Mouse (Mus musculus) MEL (cell line): ENCODE results near the gene Abhd18. TPM values are rescaled to one million over a fixed set of nuclear protein-coding genes. Genes with fewer than 3 reads are reported as not detected.
"Not testable (repeated sequence)": the region's sequence is repeated elsewhere in the genome, so short reads cannot be mapped to it uniquely, and the experiment has no call there.

Source experiments
- DNase-seq: peaks from one replicate; pipeline ENCODE4 v3.0.0; 2011; ENCODE audit warnings: low read depth, low spot score
- H3K27ac ChIP-seq: 2 replicates; pipeline ENCODE4 v1.5.1; 2012; ENCODE audit warnings: low read depth, mild to moderate bottlenecking, control low read depth, low read length, moderate library complexity; ENCODE audit not compliant: control insufficient read depth
- H3K27me3 ChIP-seq, 2 experiments: fragments of 150-350 bp in 1 of 2; sonication (generic) in 1 of 2; 2 replicates each; pipeline ENCODE4 v1.6.1; 2012; ENCODE audit warnings: low read length in 2 of 2, mild to moderate bottlenecking in 2 of 2, improper control_type of control experiment in 1 of 2, moderate library complexity in 1 of 2; ENCODE audit not compliant: insufficient read depth in 2 of 2, control insufficient read depth in 1 of 2
- H3K36me3 ChIP-seq, 2 experiments: 2 replicates each; pipeline ENCODE4 v1.6.1; 2012 to 2014; ENCODE audit warnings: low read length in 2 of 2, improper control_type of control experiment in 1 of 2, inconsistent platforms in 1 of 2, mild to moderate bottlenecking in 1 of 2; ENCODE audit not compliant: insufficient read depth in 2 of 2, control insufficient read depth in 1 of 2
- H3K4me1 ChIP-seq, 2 experiments: fragments of 150-350 bp in 1 of 2; sonication (generic) in 1 of 2; 2 replicates each; pipeline ENCODE4 v1.6.1; 2012; ENCODE audit warnings: low read length in 2 of 2, improper control_type of control experiment in 1 of 2, mild to moderate bottlenecking in 1 of 2; ENCODE audit not compliant: insufficient read depth in 2 of 2, control insufficient read depth in 1 of 2
- H3K4me3 ChIP-seq, 2 experiments: fragments of 150-350 bp in 1 of 2; sonication (generic) in 1 of 2; 2 replicates each; pipeline ENCODE4 v1.5.1; 2012; ENCODE audit warnings: low read depth in 2 of 2, low read length in 2 of 2, mild to moderate bottlenecking in 2 of 2, moderate library complexity in 2 of 2, control low read depth in 1 of 2, improper control_type of control experiment in 1 of 2; ENCODE audit not compliant: control insufficient read depth in 1 of 2, insufficient read depth in 1 of 2
- H3K79me2 ChIP-seq: 2 replicates; pipeline ENCODE4 v1.6.1; 2012; ENCODE audit warnings: mild to moderate bottlenecking, low read length, moderate library complexity; ENCODE audit not compliant: control insufficient read depth, poor library complexity, insufficient read depth
- H3K9ac ChIP-seq: 2 replicates; pipeline ENCODE4 v1.6.1; 2012; ENCODE audit warnings: low read depth, mild to moderate bottlenecking, control low read depth, low read length, moderate library complexity; ENCODE audit not compliant: control insufficient read depth, poor library complexity, severe bottlenecking
- H3K9me3 ChIP-seq: fragments of 150-350 bp; sonication (generic); replicated peaks from 2 replicates; pipeline ENCODE4 v1.6.1; 2012; ENCODE audit warnings: mild to moderate bottlenecking, low read length, improper control_type of control experiment, moderate library complexity; ENCODE audit not compliant: insufficient read depth
- BHLHE40 ChIP-seq: IDR thresholded peaks from 2 replicates; pipeline ENCODE4 v1.6.1; 2012; ENCODE audit warnings: low read depth, mild to moderate bottlenecking, inconsistent platforms, low read length, improper control_type of control experiment, borderline replicate concordance
- CHD1 ChIP-seq: IDR thresholded peaks from 2 replicates; pipeline ENCODE4 v1.6.1; 2012; ENCODE audit warnings: low read depth, mild to moderate bottlenecking, inconsistent platforms, low read length, improper control_type of control experiment
- CTCF ChIP-seq, 3 experiments: IDR thresholded peaks in 2 of 3; conservative IDR thresholded peaks in 1 of 3; 2 replicates each; pipeline ENCODE4 v1.5.1; 2011 to 2012; ENCODE audit warnings: low read length in 3 of 3, low read depth in 2 of 3, mild to moderate bottlenecking in 2 of 3, improper control_type of control experiment in 1 of 3, inconsistent platforms in 1 of 3, mixed read lengths in 1 of 3, moderate library complexity in 1 of 3; ENCODE audit not compliant: control insufficient read depth in 1 of 3, insufficient read depth in 1 of 3, poor library complexity in 1 of 3, severe bottlenecking in 1 of 3
- EP300 ChIP-seq, 2 experiments: IDR thresholded peaks; 2 replicates each; pipeline ENCODE4 v1.6.1; 2011; ENCODE audit warnings: improper control_type of control experiment in 2 of 2, low read length in 2 of 2, low read depth in 1 of 2, mild to moderate bottlenecking in 1 of 2
- ETS1 ChIP-seq: IDR thresholded peaks from 2 replicates; pipeline ENCODE4 v1.6.1; 2012; ENCODE audit warnings: low read depth, mild to moderate bottlenecking, inconsistent platforms, low read length, improper control_type of control experiment, moderate library complexity
- GABPA ChIP-seq: IDR thresholded peaks from 2 replicates; pipeline ENCODE4 v1.6.1; 2012; ENCODE audit warnings: low read depth, mild to moderate bottlenecking, inconsistent platforms, low read length, improper control_type of control experiment, moderate library complexity
- HCFC1 ChIP-seq: IDR thresholded peaks from 2 replicates; pipeline ENCODE4 v1.6.1; 2012; ENCODE audit warnings: low read depth, mild to moderate bottlenecking, inconsistent platforms, low read length, improper control_type of control experiment, moderate library complexity
- JUND ChIP-seq: IDR thresholded peaks from 2 replicates; pipeline ENCODE4 v1.6.1; 2011; ENCODE audit warnings: low read depth, mild to moderate bottlenecking, improper control_type of control experiment, low read length
- KAT2A ChIP-seq: conservative IDR thresholded peaks from 2 replicates; pipeline ENCODE4 v1.6.1; 2012; ENCODE audit warnings: low read depth, low read length, improper control_type of control experiment, inconsistent platforms
- MAFK ChIP-seq: IDR thresholded peaks from 2 replicates; pipeline ENCODE4 v1.6.1; 2011; ENCODE audit warnings: low read depth, mild to moderate bottlenecking, low read length, improper control_type of control experiment, borderline replicate concordance
- MAX ChIP-seq: IDR thresholded peaks from 2 replicates; pipeline ENCODE4 v1.6.1; 2011; ENCODE audit warnings: low read length, improper control_type of control experiment
- MAZ ChIP-seq: IDR thresholded peaks from 2 replicates; pipeline ENCODE4 v1.6.1; 2012; ENCODE audit warnings: low read depth, mild to moderate bottlenecking, inconsistent platforms, low read length, improper control_type of control experiment
- MEF2A ChIP-seq: IDR thresholded peaks from 2 replicates; pipeline ENCODE4 v1.6.1; 2014; ENCODE audit warnings: low read depth, mild to moderate bottlenecking, inconsistent platforms, low read length, improper control_type of control experiment; ENCODE audit not compliant: poor library complexity, insufficient replicate concordance, severe bottlenecking; ENCODE audit errors: extremely low read depth
- MXI1 ChIP-seq: IDR thresholded peaks from 2 replicates; pipeline ENCODE4 v1.6.1; 2011; ENCODE audit warnings: mild to moderate bottlenecking, low read depth, low read length, improper control_type of control experiment
- MYB ChIP-seq: IDR thresholded peaks from 2 replicates; pipeline ENCODE4 v1.6.1; 2011; ENCODE audit warnings: mild to moderate bottlenecking, low read depth, low read length, improper control_type of control experiment
- NELFE ChIP-seq: IDR thresholded peaks from 2 replicates; pipeline ENCODE4 v1.6.1; 2011; ENCODE audit warnings: low read depth, low read length, improper control_type of control experiment
- POLR2A ChIP-seq, 2 experiments: IDR thresholded peaks; 2 replicates each; pipeline ENCODE4 v1.6.1; 2011 to 2012; ENCODE audit warnings: low read length in 2 of 2, mild to moderate bottlenecking in 2 of 2, control low read depth in 1 of 2, improper control_type of control experiment in 1 of 2, low read depth in 1 of 2, moderate library complexity in 1 of 2; ENCODE audit not compliant: control insufficient read depth in 1 of 2, insufficient read depth in 1 of 2, poor library complexity in 1 of 2
- POLR2AphosphoS2 ChIP-seq: IDR thresholded peaks from 2 replicates; pipeline ENCODE4 v1.6.1; 2011; ENCODE audit warnings: low read length, improper control_type of control experiment
- RAD21 ChIP-seq: IDR thresholded peaks from 2 replicates; pipeline ENCODE4 v1.6.1; 2011; ENCODE audit warnings: mild to moderate bottlenecking, low read depth, low read length, improper control_type of control experiment
- RCOR1 ChIP-seq: IDR thresholded peaks from 2 replicates; pipeline ENCODE4 v1.6.1; 2012; ENCODE audit warnings: low read depth, mild to moderate bottlenecking, inconsistent platforms, low read length, improper control_type of control experiment
- SIN3A ChIP-seq: IDR thresholded peaks from 2 replicates; pipeline ENCODE4 v1.6.1; 2012; ENCODE audit warnings: low read length, improper control_type of control experiment, inconsistent platforms
- USF1 ChIP-seq: IDR thresholded peaks from 2 replicates; pipeline ENCODE4 v1.6.1; 2014; ENCODE audit warnings: low read depth, mild to moderate bottlenecking, inconsistent platforms, low read length, improper control_type of control experiment, moderate library complexity
- USF2 ChIP-seq, 2 experiments: IDR thresholded peaks; 2 replicates each; pipeline ENCODE4 v1.6.1; 2011 to 2012; ENCODE audit warnings: improper control_type of control experiment in 2 of 2, low read length in 2 of 2, borderline replicate concordance in 1 of 2, inconsistent platforms in 1 of 2, low read depth in 1 of 2, mild to moderate bottlenecking in 1 of 2; ENCODE audit not compliant: insufficient read depth in 1 of 2
- ZKSCAN1 ChIP-seq: IDR thresholded peaks from 2 replicates; pipeline ENCODE4 v1.6.1; 2012; ENCODE audit warnings: low read depth, mild to moderate bottlenecking, inconsistent platforms, low read length, improper control_type of control experiment, moderate library complexity
- ZMIZ1 ChIP-seq: IDR thresholded peaks from 2 replicates; pipeline ENCODE4 v1.6.1; 2012; ENCODE audit warnings: low read depth, mild to moderate bottlenecking, inconsistent platforms, low read length, improper control_type of control experiment, moderate library complexity
- polyA plus RNA-seq, 2 experiments: library from polyadenylated mRNA; stranded (reverse) in 1 of 2; unstranded in 1 of 2; fragments of >175 nt in 1 of 2; fragments of >200 nt in 1 of 2; gene quantifications; 2 replicates each; pipeline versions ENCODE4 v1.2.1 to v1.2.4; 2012; ENCODE audit warnings: low replicate concordance in 2 of 2, low read depth in 1 of 2; ENCODE audit not compliant: insufficient read length in 2 of 2, insufficient read depth in 1 of 2, missing spikeins in 1 of 2
- total RNA-seq: library from RNA; depleted of rRNA; stranded (reverse); fragments of 300-350 nt; gene quantifications from 2 replicates; pipeline ENCODE4 v1.2.3, GENCODE M21; 2012; rRNA removed

Abhd18 gene
- total RNA-seq (1.3 and 2.9 TPM in 2 replicates), polyA plus RNA-seq (1 to 10 TPM in 1 of 2 experiments, not detected in 1; 3.6 TPM)

DNA sequence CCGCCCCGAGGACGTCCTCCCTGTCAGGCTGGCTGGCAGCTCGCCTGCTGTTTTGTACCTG lies at the start of gene Abhd18:
TSS of gene Abhd18 (plus strand) at position 14 of the 61 bp plus-strand sequence.
- Histone ChIP-seq H3K4me3 (peak within 1 kb of the TSS; percentile 81 to 91), H3K27ac (peak within 1 kb of the TSS; percentile 71), H3K9ac (peak within 1 kb of the TSS; percentile 86)
- not testable (repeated sequence) for H3K9me3 ChIP-seq, DNase-seq, H3K79me2 ChIP-seq, H3K4me1 ChIP-seq, H3K27me3 ChIP-seq, H3K36me3 ChIP-seq

DNA sequence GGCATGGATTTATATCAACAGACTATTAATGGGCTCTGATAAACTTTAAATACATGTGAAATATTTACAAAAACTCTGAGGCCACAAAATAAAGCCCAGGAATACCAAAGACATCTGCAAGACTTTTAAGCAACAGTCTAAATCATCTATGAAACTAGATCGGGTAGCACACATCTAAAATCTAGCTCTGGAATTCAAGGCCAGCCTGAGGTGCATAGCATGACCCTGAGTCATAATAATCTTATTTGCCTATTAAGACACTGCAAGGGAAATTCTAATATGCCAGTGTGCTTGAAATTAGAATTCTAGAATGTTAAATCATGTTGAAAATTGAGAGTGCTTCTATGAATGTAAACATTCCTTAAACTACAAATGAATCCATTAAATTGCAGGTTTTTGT lies 48.7 kb upstream of the Abhd18 start:
- TF ChIP-seq ZMIZ1 = no peak
- no peak for TF ChIP-seq RCOR1
- no peak for TF ChIP-seq KAT2A
- TF ChIP-seq NELFE = no peak
- TF ChIP-seq HCFC1 = no peak
- TF ChIP-seq BHLHE40 = no peak
- no peak for TF ChIP-seq USF1
- TF ChIP-seq MAFK = no peak
- TF ChIP-seq MEF2A = no peak
- no peak for TF ChIP-seq POLR2AphosphoS2
- no peak for TF ChIP-seq ZKSCAN1
- TF ChIP-seq GABPA = no peak
- no peak for TF ChIP-seq JUND
- no peak for TF ChIP-seq MXI1
- H3K79me2 ChIP-seq = peaks cover 17% of the 10 kb centered on the region
- H3K9ac ChIP-seq = no peak overlapping the region
- H3K4me3 ChIP-seq = no peak overlapping the region
- DNase-seq = no peak
- H3K36me3 ChIP-seq = peaks cover 15 to 23% of the 10 kb centered on the region in 2 experiments
- H3K27ac ChIP-seq = no peak overlapping the region
- no peaks in the 10 kb centered on the region for H3K27me3 ChIP-seq
- H3K4me1 ChIP-seq = peaks cover 2 to 15% of the 10 kb centered on the region in 2 experiments; a peak in 2 of 4 replicates
- no peaks in the 10 kb centered on the region for H3K9me3 ChIP-seq

DNA sequence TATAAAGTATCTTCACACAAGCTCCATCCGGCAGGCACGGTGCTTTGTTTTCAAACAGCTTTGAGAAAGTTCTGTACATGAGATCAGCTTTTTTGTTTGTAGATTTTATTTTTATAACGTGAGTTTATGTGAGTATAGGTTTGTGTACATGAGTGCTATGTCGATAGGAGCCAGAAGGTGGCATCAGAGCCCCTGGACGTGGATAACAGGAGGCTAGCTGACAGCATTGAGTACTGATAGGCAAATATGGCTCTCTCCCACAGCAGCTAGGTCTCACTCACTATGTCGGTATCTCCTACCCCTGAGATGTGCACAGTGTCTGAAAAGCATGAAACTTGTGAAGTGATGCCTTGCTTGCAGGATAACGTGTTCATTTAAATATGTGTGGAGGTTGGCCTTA lies 48.3 kb upstream of the Abhd18 start:
- Histone ChIP-seq H3K9ac (peak overlapping the region; percentile 97; the same call in 1 of the 2 replicates), H3K27me3 (no peaks in the 10 kb centered on the region), H3K36me3 (peaks cover 20 to 25% of the 10 kb centered on the region in 2 experiments), H3K79me2 (peaks cover 19% of the 10 kb centered on the region), H3K27ac (peak overlapping the region; percentile 22; the same call in 1 of the 2 replicates), H3K4me3 (peak overlapping the region; percentile 47 to 80), H3K4me1 (peaks cover 2 to 15% of the 10 kb centered on the region in 2 experiments; a peak in 2 of 4 replicates), H3K9me3 (no peaks in the 10 kb centered on the region)
- DNase-seq = peak; percentile 92
- TF ChIP-seq CTCF (IDR thresholded peaks at IDR 0.05 in 2 of 3, conservative IDR thresholded peaks at IDR 0.05 in 1 of 3; ENCODE audit: control insufficient read depth in 1 of 3, insufficient read depth in 1 of 3, low read depth in 2 of 3, low read length in 3 of 3, poor library complexity in 1 of 3, severe bottlenecking in 1 of 3) (peak; percentile 66 to 85 (median 73)), USF2 (IDR thresholded peaks at IDR 0.05; ENCODE audit: borderline replicate concordance in 1 of 2, insufficient read depth in 1 of 2, low read depth in 1 of 2, low read length in 2 of 2) (no peak), CHD1 (no peak), JUND (no peak), NELFE (no peak), MYB (no peak), MAZ (no peak), MAX (no peak), POLR2AphosphoS2 (no peak), BHLHE40 (no peak), POLR2A (IDR thresholded peaks at IDR 0.05; ENCODE audit: control insufficient read depth in 1 of 2, insufficient read depth in 1 of 2, low read depth in 1 of 2, low read length in 2 of 2, poor library complexity in 1 of 2) (peak in 1 of 2 experiments; percentile 37; a peak in 1 of 4 replicates), GABPA (no peak), HCFC1 (no peak), MEF2A (no peak), ZMIZ1 (no peak), ETS1 (0 out of 2 replicates have a peak, but pooled peaks have one; percentile 9), EP300 (IDR thresholded peaks at IDR 0.05; ENCODE audit: low read depth in 1 of 2, low read length in 2 of 2) (no peak), USF1 (no peak), RAD21 (peak; percentile 76), SIN3A (peak; percentile 68), MAFK (no peak), KAT2A (no peak)
